Mouse (Mus musculus) liver, embryonic 11.5 days (tissue): Measurements from ENCODE around the gene Lrrk1. TPM values are rescaled to one million over a fixed set of nuclear protein-coding genes. Genes with fewer than 3 reads are reported as not detected.

Experiments used
- ATAC-seq: fragments of 200-750 bp; cut with Nextera tagmentation; replicated peaks from 2 replicates; pipeline ENCODE4 v1.8.0; 2017; ENCODE audit warnings: moderate number of reproducible peaks, mild to moderate bottlenecking, moderate TSS enrichment, moderate library complexity; ENCODE audit not compliant: low FRiP score
- DNase-seq: peaks from one replicate; pipeline ENCODE4 v3.0.0-alpha.2; 2017; ENCODE audit warnings: low spot score
- H3K27ac ChIP-seq: fragments of 300-500 bp; sonication (generic); 2 replicates; pipeline ENCODE4 v1.5.1; 2014; ENCODE audit warnings: mild to moderate bottlenecking, low read depth, low read length, control low read depth
- H3K27me3 ChIP-seq: fragments of 300-500 bp; sonication (generic); replicated peaks from 2 replicates; pipeline ENCODE4 v1.6.1; 2014; ENCODE audit warnings: low read length, mixed read lengths; ENCODE audit not compliant: control insufficient read depth, insufficient read depth
- H3K36me3 ChIP-seq: fragments of 300-500 bp; sonication (generic); 2 replicates; pipeline ENCODE4 v1.6.1; 2014; ENCODE audit warnings: mild to moderate bottlenecking, low read length, moderate library complexity, mixed read lengths; ENCODE audit not compliant: control insufficient read depth, insufficient read depth
- H3K4me1 ChIP-seq: fragments of 300-500 bp; sonication (generic); replicated peaks from 2 replicates; pipeline ENCODE4 v1.6.1; 2014; ENCODE audit warnings: low read length, mixed read lengths; ENCODE audit not compliant: control insufficient read depth, insufficient read depth
- H3K4me2 ChIP-seq: fragments of 300-500 bp; sonication (generic); 2 replicates; pipeline ENCODE4 v1.6.1; 2014; ENCODE audit warnings: mild to moderate bottlenecking, control low read depth, moderate library complexity
- H3K4me3 ChIP-seq: fragments of 300-500 bp; sonication (generic); 2 replicates; pipeline ENCODE4 v1.5.1; 2014; ENCODE audit warnings: low read depth, low read length, control low read depth
- H3K9ac ChIP-seq: fragments of 300-500 bp; sonication (generic); 2 replicates; pipeline ENCODE4 v1.6.1; 2014; ENCODE audit warnings: low read depth, low read length, control low read depth
- H3K9me3 ChIP-seq: fragments of 300-500 bp; sonication (generic); 2 replicates; pipeline ENCODE4 v1.6.1; 2016; ENCODE audit warnings: low read length, inconsistent platforms, mixed read lengths; ENCODE audit not compliant: control insufficient read depth
- WGBS: fragments of 180-500 bp; shearing (Covaris S2); extraction: QIAGEN DNeasy Blood & Tissue Kit; methylation state at CpG from one replicate; pipeline ENCODE4 v1.1.7; 2014; 5-methylcytosine and 5-hydroxymethylcytosine counted together
- polyA plus RNA-seq: library from polyadenylated mRNA; unstranded; fragments of >200 nt; fragmentation: Nextera tagmentation; extraction: Ambion mirVana; gene quantifications from 2 replicates; pipeline ENCODE4 v1.2.1, GENCODE M21; 2014

Lrrk1 gene
- polyA plus RNA-seq, 1 experiment from 2014 or later = 9.3 TPM

DNA sequence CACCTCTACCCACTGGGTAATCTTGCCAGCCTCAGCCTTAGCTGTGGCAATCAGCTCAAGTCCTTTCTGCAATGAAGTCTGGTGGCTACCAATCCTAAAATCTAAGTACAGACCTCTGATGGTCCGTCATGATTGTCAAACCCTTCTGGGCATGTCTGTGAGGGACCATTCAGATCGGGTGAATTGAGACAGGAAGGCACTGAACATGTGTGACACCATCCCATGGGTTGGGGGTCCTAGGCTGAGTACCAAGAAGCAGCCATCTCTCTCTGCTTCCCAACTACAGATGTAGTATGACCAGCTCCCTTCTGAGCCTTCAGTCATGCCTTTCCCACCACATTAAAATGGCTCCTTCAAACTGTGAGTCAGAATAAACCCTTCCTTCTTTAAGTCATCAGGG is 80.4 kb downstream of the Lrrk1 start:
- peaks cover 15% of the 10 kb centered on the region for H3K4me1 ChIP-seq
- no peaks in the 10 kb centered on the region for H3K36me3 ChIP-seq
- no peak for DNase-seq
- WGBS = 76% methylated on average over 2 of the region's 2 CpGs
- ATAC-seq = no peak
- H3K27me3 ChIP-seq = no peaks in the 10 kb centered on the region
- no peak overlapping the region for H3K4me3 ChIP-seq
- H3K9ac ChIP-seq = no peak overlapping the region
- H3K9me3 ChIP-seq = no peaks in the 10 kb centered on the region
- H3K27ac ChIP-seq = no peak overlapping the region
- H3K4me2 ChIP-seq = no peak overlapping the region

DNA sequence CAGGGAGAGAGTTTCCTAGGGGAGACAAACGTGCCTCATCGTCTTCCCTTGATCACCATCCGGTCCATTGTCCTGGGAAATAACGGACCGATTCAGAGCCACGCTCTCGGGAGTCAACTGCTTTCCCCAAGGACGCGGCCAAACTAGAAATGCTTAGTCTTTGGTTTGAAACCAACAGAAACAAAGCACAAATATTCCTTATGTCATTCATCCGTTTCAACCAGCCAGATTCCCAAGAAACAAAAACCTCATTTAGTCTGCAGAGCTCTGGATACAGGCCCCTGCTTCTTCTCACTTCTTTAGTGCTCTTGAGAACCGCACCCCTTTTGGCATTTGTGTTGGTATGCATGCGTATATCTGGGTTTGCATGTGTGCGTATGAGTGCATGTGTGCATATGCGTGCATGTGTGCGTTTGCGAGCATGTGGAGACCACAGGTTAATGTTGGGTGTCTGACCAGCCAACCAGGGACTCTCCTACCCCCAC is 82.4 kb downstream of the Lrrk1 start:
- DNase-seq (no peak), ATAC-seq (no peak)
- Histone ChIP-seq H3K4me3 (no peak overlapping the region), H3K27ac (no peak overlapping the region), H3K36me3 (no peaks in the 10 kb centered on the region), H3K4me1 (peaks cover 15% of the 10 kb centered on the region), H3K27me3 (no peaks in the 10 kb centered on the region), H3K9me3 (no peaks in the 10 kb centered on the region), H3K9ac (no peak overlapping the region), H3K4me2 (no peak overlapping the region)
- WGBS = 91% methylated on average over 16 of the region's 16 CpGs

DNA sequence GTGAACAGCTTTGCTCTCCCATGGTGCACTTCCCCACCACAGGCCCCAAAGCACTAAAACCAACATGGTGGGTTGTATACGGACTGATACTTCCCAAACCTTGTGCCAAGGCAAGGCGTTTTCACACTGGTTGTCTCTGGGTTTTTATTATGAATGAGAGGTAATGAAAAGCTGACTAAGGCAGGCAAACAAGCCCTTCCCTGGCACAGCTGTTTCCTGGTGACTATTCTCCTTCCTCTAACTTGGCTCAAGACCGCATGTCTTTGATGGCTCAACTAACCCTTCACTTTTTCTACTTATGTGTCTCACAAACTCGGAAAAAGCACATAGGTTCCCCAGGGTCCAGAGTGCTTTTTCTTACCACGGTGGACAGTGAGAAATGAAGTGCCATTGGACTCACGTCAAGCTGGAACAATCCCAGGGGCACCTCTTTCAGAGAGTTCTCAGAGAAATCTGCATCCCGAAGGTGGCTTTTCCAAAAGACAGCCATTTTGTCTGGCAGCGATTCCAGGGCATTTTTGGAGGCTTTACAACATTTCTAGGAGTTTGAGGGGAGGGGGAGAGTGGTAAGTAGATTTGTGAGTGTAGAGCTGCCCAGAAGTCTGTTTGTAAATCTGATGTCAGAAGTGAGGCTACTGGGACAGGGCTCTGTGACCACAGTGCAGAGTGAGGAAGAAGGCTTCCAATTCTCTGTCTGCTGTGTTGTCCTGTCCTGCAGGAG is 83.0 kb downstream of the Lrrk1 start:
- Histone ChIP-seq H3K4me2 (no peak overlapping the region), H3K27ac (no peak overlapping the region), H3K4me1 (peaks cover 15% of the 10 kb centered on the region), H3K27me3 (no peaks in the 10 kb centered on the region), H3K9me3 (no peaks in the 10 kb centered on the region), H3K36me3 (no peaks in the 10 kb centered on the region), H3K9ac (no peak overlapping the region), H3K4me3 (no peak overlapping the region)
- ATAC-seq (no peak), DNase-seq (no peak)
- WGBS = 80% methylated on average over 8 of the region's 8 CpGs

DNA sequence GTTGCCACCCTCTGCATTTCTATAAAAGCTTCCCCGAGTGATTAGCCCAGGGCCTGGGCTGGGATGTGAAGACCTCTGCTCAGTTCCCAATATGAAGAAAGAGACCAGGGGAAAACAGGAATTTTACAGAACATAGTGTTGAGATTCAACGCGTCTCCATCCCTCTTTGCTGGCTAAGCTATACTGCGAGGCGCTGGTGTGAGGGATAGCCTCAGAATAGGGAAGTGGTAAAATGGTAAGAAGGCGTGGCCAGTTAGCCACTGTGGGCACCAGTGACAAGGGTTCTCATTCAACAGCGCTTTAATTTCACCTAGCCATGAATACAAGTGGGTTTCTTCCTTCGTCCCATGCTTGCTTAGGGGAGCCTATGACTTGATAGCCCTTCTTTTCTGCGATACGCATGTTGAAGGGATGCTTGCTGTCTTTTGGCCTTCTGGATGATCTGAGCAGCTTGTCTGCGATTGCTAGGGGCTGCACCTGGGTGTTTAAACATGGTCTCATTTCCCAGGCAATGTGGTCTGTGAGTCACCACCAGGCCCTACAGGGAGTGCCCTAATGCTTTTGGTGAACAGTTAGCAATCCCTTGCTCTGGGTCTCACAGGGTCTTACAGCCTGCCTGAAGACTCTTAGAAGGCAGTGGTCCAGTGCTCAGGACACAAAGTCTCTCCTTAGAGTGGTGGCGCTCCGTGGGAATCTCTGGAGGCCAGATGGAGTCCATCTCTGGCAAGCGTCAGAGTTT is 84.1 kb downstream of the Lrrk1 start:
- H3K4me2 ChIP-seq = no peak overlapping the region

DNA sequence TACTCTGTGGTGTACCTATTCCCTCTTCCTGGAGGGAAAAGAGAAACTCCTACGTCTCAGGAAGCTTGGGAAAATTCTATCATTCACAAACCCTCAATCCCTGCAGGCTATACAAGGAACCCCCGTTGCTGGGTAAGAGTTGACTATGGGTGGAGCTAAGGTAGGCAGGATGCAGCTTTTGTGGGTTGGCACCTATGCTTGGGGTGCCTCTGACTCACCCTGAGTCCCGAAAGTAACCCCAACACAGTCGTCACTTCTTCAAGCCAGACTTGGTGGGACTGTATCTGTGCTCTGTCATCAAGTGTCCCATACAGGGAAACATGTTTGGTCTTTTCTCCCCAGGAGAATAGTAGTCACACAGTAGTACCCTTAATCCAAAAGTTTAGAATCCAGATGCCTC is 86.7 kb downstream of the Lrrk1 start:
- H3K36me3 ChIP-seq = no peaks in the 10 kb centered on the region
- H3K4me1 ChIP-seq = no peaks in the 10 kb centered on the region
- no peak for ATAC-seq
- no peaks in the 10 kb centered on the region for H3K9me3 ChIP-seq
- H3K27me3 ChIP-seq = no peaks in the 10 kb centered on the region
- no peak for DNase-seq
- H3K27ac ChIP-seq = no peak overlapping the region
- H3K4me2 ChIP-seq = no peak overlapping the region
- no peak overlapping the region for H3K9ac ChIP-seq
- H3K4me3 ChIP-seq = no peak overlapping the region
- WGBS = 79% methylated on average over 4 of the region's 4 CpGs

More for the DNA sequence above, 84.1 kb downstream of the Lrrk1 start:
- H3K4me3 ChIP-seq = no peak overlapping the region
- H3K9me3 ChIP-seq = no peaks in the 10 kb centered on the region
- H3K9ac ChIP-seq = no peak overlapping the region
- H3K36me3 ChIP-seq = no peaks in the 10 kb centered on the region
- H3K4me1 ChIP-seq = peaks cover 10% of the 10 kb centered on the region
- DNase-seq (no peak), ATAC-seq (no peak)
- H3K27ac ChIP-seq = no peak overlapping the region
- WGBS = 68% methylated on average over 14 of the region's 14 CpGs
- H3K27me3 ChIP-seq = no peaks in the 10 kb centered on the region

DNA sequence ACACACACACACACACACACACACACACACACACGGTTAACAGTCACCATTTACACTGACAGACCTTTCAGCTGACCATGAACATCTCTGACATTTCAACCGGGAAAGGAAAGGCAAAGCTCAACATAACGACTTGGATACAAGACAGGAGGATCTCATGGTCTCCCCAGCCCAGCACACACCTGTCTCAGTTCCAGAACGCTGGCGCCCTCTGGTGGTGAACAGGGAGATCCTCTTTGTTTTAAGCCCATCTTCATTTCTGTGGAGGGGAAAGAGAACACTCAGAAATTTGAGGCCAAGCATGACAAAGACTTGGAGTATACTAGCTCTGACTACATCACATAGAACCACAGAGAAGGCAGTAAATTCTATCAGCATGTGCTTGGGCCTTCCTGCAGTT is 87.5 kb downstream of the Lrrk1 start:
- Histone ChIP-seq H3K27me3 (no peaks in the 10 kb centered on the region), H3K27ac (no peak overlapping the region), H3K9ac (no peak overlapping the region), H3K4me2 (no peak overlapping the region), H3K4me3 (no peak overlapping the region), H3K36me3 (no peaks in the 10 kb centered on the region), H3K9me3 (no peaks in the 10 kb centered on the region), H3K4me1 (no peaks in the 10 kb centered on the region)
- WGBS = 13% methylated on average over 5 of the region's 5 CpGs
- ATAC-seq = peak; percentile 68
- DNase-seq = peak; percentile 74

DNA sequence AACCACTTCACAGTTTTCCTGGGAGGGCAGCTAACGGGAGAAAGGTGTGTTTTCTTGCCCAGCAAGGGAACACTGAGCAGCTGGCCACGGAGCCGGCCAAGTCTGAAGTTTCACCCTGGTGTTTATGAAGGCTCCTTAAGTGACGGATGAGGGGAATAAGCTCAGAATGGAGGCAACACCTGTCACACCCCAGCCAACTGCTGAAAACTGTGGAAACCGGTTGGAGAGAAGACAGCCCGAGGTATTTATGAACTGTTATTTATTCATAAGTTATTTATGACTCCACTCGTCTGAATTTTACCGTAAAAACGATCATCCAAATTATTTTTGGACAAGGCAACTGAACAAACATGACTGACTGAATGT is 90.5 kb downstream of the Lrrk1 start:
- 82% methylated on average over 9 of the region's 9 CpGs for WGBS
- no peaks in the 10 kb centered on the region for H3K9me3 ChIP-seq
- no peak for ATAC-seq
- peaks cover 7% of the 10 kb centered on the region; the same call in 1 of the 2 replicates for H3K4me1 ChIP-seq
- no peak for DNase-seq
- H3K27ac ChIP-seq = no peak overlapping the region
- no peaks in the 10 kb centered on the region for H3K27me3 ChIP-seq
- no peak overlapping the region for H3K4me3 ChIP-seq
- H3K9ac ChIP-seq = no peak overlapping the region
- H3K36me3 ChIP-seq = peaks cover 6% of the 10 kb centered on the region; the same call in 1 of the 2 replicates
- no peak overlapping the region for H3K4me2 ChIP-seq

DNA sequence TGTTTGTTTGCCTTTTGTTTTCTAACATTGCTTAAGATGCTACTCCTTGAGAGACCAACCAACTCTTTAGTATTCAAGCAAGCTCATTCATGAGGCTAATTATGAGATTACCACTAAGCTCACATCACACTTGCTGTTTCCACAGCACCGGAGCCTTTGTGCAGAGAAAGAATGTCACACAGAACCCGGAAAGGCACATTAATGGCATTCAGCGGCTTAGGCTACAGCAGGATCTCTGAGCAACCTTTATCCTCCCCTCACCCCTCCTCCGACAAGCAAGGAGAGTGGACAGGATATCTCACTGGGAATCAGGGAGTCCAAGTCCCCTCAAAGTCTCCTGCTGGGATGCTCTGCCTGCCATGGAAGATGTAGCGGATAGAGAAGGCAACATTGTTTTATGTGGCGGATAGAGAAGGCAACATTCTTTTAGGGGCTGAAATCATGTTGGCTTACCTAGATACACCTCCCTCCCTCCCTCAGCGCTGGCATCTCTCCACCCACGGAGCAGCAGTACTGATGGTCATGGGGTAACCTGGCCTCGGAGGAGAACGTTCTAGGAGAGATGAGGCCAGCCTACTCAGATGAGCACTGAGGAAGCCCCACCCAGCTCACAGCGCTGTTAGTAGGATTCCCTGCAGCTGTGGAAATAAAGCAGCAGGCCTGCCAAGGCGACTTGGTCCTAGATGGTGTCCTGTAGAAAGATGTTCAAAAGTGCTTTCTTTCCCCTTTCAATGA is 91.1 kb downstream of the Lrrk1 start:
- H3K9ac ChIP-seq = no peak overlapping the region
- DNase-seq = no peak
- peaks cover 6% of the 10 kb centered on the region; the same call in 1 of the 2 replicates for H3K36me3 ChIP-seq
- no peak overlapping the region for H3K27ac ChIP-seq
- H3K4me2 ChIP-seq = no peak overlapping the region
- ATAC-seq = no peak
- peaks cover 9% of the 10 kb centered on the region; the same call in 1 of the 2 replicates for H3K4me1 ChIP-seq
- 76% methylated on average over 12 of the region's 12 CpGs for WGBS
- no peaks in the 10 kb centered on the region for H3K9me3 ChIP-seq
- no peak overlapping the region for H3K4me3 ChIP-seq
- no peaks in the 10 kb centered on the region for H3K27me3 ChIP-seq
